ENCODE assay signal across 17 mouse cellular contexts in genomic region chr6:148605226-148605625, GRCm38 (mm10).
"Had no signal": no experiment of that assay in that cellular context is flagged by ENCODE, and none has a peak within 500 bp of the region (broad histone marks: within the 10 kb centered on the region; RNA-seq: fewer than 3 reads in every experiment).

No protein-coding gene starts in this region.

- DNase-seq: lung, adult 18-20 months; lung, embryonic 14.5 days; lung, postnatal 10 days; lung, postnatal 4 days; midbrain, embryonic 14.5 days; retina, postnatal 1 day; right cerebral cortex, adult 18-20 months; right cerebral cortex, postnatal 25 days; right cerebral cortex, postnatal 4 days; spleen, adult 18-20 months had no signal

- H3K27me3 ChIP-seq: liver, embryonic 15.5 days; midbrain, embryonic 12.5 days; neural tube, embryonic 13.5 days; neural tube, embryonic 15.5 days had no signal

- H3K4me2 ChIP-seq: liver, embryonic 15.5 days; lung, embryonic 14.5 days; midbrain, embryonic 12.5 days; neural tube, embryonic 13.5 days; neural tube, embryonic 15.5 days had no signal

- H3K4me3 ChIP-seq: liver, embryonic 15.5 days; midbrain, embryonic 10.5 days; midbrain, embryonic 12.5 days; myocyte; neural tube, embryonic 13.5 days; neural tube, embryonic 15.5 days had no signal

- H3K9me3 ChIP-seq: liver, embryonic 15.5 days; midbrain, embryonic 10.5 days; midbrain, embryonic 12.5 days; neural tube, embryonic 13.5 days; neural tube, embryonic 15.5 days had no signal

- H3K9ac ChIP-seq: liver, embryonic 15.5 days; lung, embryonic 14.5 days; midbrain, embryonic 12.5 days; neural tube, embryonic 13.5 days; neural tube, embryonic 15.5 days had no signal

- ATAC-seq: midbrain, embryonic 16.5 days had no signal

- H3K27ac ChIP-seq: midbrain, embryonic 10.5 days; midbrain, embryonic 12.5 days; neural tube, embryonic 13.5 days; neural tube, embryonic 15.5 days had no signal

- H3K36me3 ChIP-seq: liver, embryonic 15.5 days; midbrain, embryonic 10.5 days; midbrain, embryonic 12.5 days; neural tube, embryonic 13.5 days; neural tube, embryonic 15.5 days had no signal

- H3K4me1 ChIP-seq: midbrain, embryonic 10.5 days; midbrain, embryonic 12.5 days; neural tube, embryonic 13.5 days; neural tube, embryonic 15.5 days had no signal
